Mouse (Mus musculus): ENCODE results near the gene Ubr1.
"Not testable (repeated sequence)": the region's sequence is repeated elsewhere in the genome, so short reads cannot be mapped to it uniquely, and the experiment has no call there.

Ubr1 gene

DNA sequence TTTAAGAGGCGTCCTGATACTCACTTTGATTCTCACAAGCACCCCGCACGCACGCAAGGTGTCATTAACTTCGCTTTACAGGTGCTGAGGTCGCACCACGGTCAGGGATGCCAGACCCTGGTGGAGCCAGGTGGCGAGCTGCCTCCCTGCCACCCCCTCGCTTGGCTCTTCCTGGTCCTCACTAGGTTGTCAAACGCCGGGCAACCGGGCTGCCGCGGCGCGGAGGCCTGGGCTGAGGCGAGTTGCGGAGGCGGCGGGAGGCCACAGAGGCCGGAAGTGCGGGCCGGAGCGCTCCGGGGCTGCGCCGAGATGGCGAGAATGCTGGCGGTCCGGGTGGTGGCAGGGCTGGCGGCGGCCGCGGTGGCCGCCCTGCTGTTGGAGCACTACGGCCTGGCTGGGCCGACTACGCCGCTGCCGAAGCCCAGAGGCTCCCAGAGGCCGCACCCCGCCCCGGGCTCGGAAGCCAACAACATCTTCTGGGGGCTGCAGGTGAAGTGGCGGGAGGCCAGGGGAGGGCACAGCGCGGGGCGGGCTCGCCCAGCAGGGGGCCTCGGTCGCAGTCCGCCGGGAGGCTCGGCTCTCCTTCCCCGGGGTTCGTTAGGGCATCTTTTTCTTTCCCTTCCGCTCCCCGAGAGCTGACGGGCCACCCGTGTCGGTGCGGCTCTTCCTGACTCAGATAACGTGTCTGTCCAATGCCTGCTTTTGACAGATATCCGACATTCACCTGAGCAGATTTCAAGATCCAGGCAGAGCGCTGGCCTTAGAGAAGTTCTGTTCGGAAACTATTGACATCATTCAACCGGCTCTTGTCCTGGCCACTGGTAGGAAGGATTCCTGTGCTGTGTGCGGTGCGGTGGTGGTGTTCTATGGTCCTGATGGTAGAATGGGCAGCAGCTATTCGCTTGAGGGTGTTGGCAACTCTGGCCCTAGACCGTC, 6.7 kb upstream of the Ubr1 start, which contains the start of gene Tmem62:
Gene Tmem62 (plus strand): TSS at position 28 of the 936 bp plus-strand sequence.
- DNase-seq (ENCODE audit: extremely low spot score, low read depth, low spot score) = no peak

DNA sequence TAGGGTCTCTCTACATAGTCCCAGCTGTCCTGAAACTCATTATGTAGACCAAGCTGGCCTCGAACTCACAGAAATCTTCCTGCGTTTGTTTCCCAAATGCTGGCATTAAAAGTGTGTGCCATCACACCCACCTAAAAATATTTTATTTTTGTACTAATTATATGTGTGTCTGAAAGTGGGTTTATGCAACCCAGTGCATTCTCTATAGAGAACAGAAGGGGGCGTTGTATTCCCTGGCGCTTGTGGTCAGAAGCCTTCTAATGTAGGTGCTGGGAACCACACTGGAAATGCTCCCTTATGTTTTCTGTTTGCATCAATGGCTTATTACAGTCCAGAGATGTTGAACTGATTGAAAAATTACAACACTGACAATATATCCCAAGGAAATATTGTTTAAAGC, 5.8 kb upstream of the Ubr1 start:
- no peak for DNase-seq (ENCODE audit: extremely low spot score, low read depth, low spot score)

DNA sequence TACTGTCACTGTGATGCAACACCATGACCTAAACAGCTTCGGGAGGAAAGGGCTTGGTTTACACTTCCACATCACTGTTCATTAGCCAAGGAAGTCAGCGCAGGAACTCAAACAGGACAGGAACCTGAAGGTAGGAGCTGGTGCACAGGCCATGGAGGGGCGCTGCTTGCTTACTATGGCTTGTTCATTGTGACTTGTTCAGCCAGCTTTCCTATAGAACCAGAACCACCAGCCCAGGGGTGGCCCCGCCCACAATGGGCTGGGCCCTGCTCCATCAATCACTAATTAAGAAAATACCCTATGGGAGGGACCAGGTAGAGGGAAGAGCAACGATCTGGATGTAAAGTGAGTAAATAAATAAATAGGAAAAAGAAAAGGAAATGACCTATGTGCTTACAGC, 2.4 kb upstream of the Ubr1 start:
- DNase-seq (ENCODE audit: extremely low spot score, low read depth, low spot score) = no peak

DNA sequence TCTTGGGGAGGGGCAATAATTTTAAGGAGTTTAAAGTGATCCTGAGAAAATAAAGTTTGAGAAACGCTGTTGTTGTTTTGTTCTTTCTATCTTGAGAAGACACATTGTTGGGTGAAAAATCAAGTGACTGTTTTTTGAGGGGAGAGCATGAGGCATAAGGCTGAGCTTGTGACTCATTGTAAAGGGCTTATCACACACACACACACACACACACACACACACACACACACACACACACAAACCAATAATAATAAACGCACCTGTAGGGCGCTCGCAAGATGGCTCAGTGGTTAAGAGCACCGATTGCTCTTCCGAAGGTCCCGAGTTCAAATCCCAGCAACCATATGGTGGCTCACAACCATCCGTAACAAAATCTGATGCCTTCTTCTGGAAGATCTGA, 1.7 kb upstream of the Ubr1 start:
- DNase-seq (ENCODE audit: extremely low spot score, low read depth, low spot score) = not testable (repeated sequence)

DNA sequence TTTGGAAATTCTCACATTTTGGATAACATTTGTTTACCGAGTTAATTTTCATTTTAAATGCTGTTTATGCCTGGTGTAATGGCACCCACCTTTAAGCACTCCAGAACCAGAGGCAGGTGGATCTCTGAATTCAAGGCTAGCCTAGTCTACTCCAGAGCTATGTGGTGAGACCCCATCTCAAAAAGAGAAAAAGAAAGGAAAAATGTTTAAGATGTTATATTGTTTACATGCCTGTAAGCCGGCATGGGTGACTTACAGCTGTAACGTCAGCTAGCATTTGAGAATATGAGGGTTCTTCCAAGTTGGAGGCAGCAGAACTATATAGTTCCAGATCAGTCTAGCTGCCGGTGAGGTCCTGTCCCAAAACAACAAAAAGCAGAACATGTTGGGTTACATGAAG, 1.3 kb upstream of the Ubr1 start:
- no peak for DNase-seq (ENCODE audit: extremely low spot score, low read depth, low spot score)

DNA sequence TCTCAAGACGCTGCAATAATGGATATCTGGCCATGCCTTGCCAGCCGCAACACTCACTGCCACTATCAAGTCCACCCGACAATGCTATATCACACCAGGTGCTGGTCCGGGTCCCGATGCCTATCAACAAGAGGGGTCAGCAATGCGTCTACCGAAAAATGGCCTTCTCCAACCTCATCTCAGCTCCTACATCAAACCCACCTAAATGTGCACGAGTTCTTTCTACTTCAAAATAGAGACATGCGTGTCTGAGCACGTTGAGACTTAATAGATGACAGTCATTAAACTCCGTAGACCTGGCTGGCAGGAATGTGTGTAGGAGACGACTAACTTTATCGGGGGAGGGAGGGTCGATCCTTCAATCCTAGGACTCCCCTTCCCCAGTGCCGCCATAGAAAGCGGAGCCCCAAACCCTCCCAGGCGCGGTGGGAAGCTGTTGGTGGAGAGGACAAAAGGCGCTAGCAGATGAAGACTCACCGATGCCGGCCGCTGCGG, 423 bp downstream of the Ubr1 start:
- DNase-seq (ENCODE audit: extremely low spot score, low read depth, low spot score) = peak; percentile 31

DNA sequence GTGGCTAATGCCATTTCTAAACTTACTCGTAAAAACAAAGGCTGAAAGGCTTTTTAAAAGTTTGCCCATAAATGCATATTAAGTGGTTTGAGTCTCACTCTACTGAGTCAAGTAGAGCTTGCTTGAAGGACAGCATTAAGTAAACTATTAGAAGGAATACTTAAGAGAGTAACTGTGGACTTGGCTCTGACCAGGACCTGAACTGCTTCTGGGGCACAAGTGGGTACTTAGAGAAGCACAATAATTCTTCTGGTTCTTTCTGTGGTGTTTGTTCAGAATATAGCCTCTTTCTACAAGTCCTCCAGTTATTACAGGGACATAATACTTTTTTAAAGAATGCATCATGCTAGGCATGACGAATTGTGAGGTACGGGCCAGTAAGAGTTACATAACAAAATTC, 5.0 kb downstream of the Ubr1 start:
- no peak for DNase-seq (ENCODE audit: extremely low spot score, low read depth, low spot score)

DNA sequence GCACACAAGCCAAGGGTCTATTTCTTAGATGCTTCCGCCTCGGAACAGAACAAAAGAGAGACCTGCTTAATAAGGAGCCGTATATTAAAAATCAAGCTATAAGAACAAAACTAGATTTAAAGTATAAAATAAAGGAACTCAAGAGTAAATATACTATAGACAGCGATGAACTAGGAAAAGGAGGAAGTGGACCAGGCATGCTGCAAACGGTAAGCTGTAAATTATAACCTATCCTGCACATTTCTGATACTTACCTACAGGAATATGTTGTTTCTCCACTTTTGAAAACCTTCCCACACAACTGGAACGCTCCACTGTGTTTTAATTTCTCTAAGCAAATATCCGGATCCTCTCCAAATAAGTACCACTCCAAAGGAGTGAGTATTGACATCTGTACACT, 7.4 kb downstream of the Ubr1 start:
- no peak for DNase-seq (ENCODE audit: extremely low spot score, low read depth, low spot score)

DNA sequence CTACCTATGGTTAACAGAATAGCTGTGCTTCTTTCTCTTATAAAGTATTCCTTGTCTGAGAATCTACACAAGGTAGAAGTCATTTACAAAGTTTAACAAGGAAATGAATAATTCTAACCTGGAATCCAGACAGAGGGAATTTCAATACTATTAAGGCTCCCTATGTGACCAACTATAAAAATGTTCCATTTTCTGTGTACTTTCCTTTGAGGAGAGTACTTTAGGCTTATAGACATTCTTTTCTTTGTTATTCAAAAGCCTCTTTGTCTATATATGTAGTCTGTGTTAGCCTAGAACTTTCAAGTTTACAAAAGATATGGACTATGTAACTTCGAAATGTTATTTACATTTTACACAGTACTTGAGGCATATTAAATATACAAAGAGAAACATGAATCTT, 10.3 kb downstream of the Ubr1 start:
- no peak for DNase-seq (ENCODE audit: extremely low spot score, low read depth, low spot score)

DNA sequence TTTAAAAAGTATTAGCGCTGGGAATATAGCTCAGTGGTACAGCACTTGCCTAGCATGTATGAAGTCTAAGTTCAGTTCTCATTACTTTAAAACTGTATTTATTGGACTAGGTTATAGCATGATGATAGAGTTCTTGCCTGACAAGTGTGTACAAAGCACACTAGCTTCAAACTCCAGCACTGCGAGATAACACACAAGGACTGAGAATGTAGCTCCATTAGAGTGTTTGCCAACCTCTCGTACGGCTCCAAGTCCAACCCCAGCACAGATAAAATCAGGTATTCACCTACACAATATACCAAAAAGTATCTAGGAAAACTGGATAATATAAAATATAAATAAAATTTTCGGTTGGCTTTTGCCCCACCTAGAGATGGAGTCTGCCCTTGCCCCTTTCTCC, 10.7 kb downstream of the Ubr1 start:
- no peak for DNase-seq (ENCODE audit: extremely low spot score, low read depth, low spot score)

DNA sequence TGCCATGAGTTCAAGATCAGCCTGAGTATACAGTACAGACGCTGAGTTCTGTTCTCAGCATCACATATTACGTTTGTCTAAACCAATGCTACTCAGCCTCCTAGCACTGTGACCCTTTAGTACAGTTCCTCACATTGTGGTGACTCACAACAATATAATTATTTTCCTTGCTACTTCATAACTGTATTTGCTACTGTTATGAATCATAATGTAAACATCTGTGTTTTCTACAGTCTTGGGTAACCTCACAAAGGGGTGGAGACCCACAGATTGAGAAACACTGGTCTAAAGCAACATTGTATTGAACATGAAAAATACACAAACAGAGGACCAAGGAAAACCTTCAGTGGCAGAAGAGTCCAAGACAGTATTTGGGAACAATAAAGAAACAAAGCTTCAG, 11.2 kb downstream of the Ubr1 start:
- no peak for DNase-seq (ENCODE audit: extremely low spot score, low read depth, low spot score)

DNA sequence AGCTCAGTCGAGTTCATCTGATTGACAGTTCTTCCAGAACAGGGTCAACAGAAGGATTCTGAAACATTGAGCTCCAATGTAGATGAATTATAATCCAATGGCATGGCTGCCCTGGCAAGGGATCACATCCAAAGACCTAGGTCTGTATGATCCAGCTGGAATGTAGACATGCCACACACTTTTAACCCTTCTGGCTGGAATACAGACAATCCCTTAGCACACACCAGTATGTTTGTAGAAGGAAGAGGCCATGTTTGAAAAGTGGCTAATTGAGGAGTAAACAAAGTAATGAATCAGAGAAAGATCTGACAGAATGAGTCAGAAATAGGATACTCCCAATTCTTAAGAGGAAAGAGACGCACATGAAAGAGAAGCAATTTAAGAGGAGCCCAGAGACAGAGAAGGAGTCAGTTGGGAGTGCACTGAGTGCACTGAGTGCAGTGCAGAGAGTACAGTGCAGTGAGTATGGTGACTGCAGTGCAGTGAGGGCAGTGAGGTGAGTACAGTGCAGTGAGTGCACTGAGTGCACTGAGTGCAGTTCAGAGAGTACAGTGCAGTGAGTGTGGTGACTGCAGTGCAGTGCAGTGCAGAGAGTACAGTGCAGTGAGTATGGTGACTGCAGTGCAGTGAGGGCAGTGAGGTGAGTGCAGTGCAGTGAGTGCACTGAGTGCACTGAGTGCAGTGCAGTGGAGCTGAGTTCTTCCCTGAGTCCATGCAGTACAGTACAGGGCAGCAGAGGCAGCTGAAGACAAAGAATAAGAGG, 18.2 kb downstream of the Ubr1 start:
- DNase-seq (ENCODE audit: extremely low spot score, low read depth, low spot score) = no peak

DNA sequence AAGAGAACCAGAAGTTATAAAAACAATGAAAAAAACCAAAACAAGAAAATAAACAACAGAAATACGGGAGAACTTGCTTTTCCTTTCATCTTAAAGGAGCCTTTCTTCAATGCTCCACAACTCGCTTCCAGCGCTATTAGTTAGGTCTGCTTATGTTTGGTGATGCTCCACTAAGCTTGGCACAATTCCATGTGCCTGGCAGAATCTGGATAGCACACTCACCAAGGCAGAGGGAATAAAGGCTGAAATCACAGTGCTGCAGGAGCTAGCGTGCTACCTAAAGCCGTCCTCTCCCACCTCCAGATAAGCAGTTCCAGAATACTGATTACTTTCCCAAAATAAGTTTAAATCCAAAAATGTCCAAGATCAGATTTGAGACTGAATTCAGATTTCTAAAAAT, 19.3 kb downstream of the Ubr1 start:
- no peak for DNase-seq (ENCODE audit: extremely low spot score, low read depth, low spot score)

DNA sequence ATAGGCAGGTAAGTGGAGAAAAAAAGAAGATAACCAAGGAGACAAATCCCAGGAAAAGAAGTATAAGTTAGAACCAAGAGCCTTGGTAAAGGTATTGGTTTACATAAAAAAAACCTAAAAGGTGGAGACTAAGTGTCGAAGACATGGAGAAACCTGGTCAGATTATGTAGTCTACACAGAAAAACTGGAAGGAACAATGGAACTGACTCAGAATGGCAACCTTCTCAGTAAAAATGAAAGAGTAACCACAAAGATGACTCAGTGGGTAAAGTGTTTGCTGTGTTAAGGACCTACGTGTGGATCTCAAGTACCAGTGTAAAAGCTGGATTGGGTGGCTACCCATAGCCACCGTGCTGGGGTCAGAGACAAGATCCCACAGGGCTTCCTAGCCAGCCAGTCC, 37.5 kb downstream of the Ubr1 start:
- DNase-seq (ENCODE audit: extremely low spot score, low read depth, low spot score) = no peak

DNA sequence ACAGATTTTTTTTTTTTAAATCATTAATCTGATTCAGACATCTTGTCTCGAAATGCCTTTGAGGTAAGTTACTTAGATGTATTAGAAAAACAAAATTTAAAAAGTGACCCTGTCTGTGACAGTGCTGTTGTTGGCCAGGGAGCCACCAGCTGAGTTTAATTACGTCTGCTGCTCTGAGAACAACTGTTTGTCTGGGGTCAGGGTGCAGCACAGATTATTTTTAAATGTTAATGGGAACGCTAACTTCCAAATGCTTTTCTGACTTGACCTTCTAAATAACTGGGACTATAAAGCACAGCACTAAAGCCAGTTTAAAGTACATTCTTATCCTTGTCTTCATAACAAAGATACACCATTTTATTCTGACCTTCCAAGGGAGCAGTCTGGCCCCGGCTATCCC, 61.0 kb downstream of the Ubr1 start:
- DNase-seq (ENCODE audit: extremely low spot score, low read depth, low spot score) = no peak

DNA sequence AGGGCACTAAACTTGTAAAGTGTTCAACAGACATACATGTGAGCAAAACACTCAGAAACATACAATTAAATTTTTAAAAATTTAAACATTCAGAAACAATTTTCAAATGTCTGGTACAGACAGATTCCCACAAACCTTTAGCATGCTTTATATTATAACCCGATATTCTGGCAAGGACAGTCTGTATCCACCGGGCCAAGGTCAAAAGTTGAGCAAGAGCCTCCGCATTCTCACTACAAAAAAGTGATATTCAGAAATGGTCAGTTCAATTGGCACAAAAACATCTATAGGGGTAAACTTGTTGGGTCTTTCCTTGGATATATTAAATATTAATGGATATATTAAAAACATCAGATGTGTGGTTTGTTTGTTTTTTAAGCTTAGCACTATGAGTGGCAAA, 74.2 kb downstream of the Ubr1 start:
- DNase-seq (ENCODE audit: extremely low spot score, low read depth, low spot score) = no peak

DNA sequence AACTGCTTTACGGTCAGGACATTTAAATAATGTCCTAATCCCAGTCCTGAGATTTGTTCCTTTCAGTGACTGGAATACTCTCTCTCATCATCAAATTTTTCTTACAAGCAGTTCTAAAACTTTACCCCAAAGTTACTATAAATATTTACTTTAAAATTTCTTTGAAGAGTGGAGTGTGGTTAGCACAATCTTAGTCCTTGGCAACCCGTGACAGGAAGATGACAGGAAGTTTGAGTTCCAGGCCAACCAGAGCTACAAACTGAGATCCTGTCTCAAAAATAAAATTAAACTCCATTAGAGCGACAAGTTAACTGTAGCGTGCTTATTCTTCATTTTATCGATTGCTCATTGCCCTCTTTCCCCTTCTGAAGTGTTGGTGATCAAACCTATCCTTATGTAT, 82.9 kb downstream of the Ubr1 start:
- DNase-seq (ENCODE audit: extremely low spot score, low read depth, low spot score) = no peak

DNA sequence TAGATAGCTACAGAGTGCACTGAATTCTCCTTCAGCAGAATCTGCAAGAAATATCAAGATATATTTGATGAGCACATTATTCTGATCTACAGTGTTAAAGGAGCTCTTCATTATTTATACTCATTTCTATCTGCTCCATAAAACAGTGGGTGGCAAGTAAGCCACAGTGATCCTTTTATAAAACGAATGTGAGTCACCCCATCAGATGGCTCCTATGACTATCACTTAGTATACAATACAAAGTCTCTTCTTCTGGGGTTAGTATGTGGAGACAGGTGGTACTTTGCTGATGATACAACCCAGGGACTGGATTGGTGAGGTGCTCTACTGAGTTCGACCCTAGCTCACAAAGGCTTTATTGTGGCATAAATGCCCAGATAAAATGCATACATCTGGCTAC, 97.3 kb downstream of the Ubr1 start:
- DNase-seq (ENCODE audit: extremely low spot score, low read depth, low spot score) = no peak

DNA sequence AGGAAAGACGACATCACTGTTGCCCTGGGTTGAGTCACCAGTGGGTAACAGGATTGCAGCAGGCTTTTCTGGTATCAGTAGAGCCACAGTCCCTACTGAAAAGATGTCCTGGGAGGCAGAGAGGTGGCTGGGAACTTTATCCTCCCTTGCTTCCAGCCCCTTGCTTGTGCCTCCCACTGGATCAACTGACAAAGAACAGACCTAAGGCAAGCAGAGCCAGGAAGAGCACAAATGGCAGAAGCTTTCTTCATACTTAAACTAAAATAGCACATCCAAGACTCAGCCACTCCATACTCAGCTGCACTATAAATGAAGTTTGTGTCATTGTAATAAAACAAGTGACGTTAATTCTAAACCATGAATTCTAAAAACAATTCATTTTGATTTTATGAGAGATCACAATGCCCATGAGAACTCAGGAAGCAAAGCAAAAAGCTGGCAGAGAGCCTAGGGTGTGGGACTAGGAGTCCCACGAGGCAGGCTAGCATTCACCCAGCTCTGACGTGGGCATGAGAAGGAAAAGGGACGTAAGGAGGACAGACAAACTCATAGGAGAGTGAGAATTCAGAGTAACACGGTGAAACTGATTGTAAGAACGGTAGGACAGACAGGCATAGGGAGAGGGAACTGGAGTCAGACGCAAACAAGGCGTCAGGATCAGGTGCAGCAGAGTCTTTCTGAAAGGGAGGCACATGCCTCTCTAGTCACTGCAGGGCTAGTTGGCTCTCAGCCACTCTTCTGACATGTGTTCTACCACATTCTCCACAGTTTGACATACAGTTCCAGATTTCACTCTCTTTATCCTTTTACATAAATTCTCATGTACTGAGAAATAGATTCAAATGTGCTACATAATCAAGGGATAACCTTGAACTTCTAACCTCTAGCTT, 98.8 kb downstream of the Ubr1 start:
- DNase-seq (ENCODE audit: extremely low spot score, low read depth, low spot score) = no peak

DNA sequence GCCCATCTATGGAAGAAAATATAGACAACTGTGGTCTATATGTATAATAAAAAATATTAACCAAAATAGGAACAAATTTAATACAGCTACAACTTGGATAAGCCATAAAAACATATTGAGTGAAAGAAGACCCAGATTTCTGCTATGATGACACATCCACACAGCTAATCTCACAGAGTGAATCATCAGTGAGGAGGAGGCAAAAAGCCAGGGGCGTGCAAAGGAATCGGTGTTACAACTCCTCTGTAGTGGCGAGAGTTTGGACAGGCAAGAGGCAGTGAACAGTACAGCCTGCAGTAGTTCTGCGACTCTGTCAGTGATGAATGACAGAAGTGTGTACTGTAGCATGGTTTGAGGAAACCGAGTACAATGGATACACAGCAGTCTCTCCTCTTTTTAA, 103.2 kb downstream of the Ubr1 start:
- DNase-seq (ENCODE audit: extremely low spot score, low read depth, low spot score) = no peak

DNA sequence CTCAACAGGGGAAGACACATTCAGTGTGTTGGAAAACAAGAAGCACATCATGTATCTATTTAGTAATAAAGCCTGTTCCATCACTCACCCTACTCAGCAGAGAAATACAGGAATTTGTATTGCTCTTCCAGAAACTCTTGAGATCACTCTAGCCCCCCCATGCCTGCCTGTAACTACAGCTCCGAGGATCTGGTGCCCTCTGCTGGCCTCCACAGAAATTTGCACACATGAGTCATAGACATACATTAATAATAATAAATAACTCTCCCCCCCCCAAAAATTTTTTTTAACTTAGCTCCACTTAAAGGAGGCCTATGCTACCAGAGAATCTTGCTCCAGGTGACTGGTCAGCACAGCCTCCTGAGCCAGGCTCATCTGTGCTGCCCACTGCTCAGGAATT, 104.0 kb downstream of the Ubr1 start:
- DNase-seq (ENCODE audit: extremely low spot score, low read depth, low spot score) = no peak
